Mouse (Mus musculus) midbrain, embryonic 15.5 days (tissue): ENCODE measurements around the gene Snapc4. TPM values are rescaled to one million over a fixed set of nuclear protein-coding genes. Genes with fewer than 3 reads are reported as not detected.
A peak's percentile ranks its signal among the peaks of the same experiment; 100 is the strongest.

Experiments
- ATAC-seq: fragments of 200-750 bp; cut with Nextera tagmentation; replicated peaks from 2 replicates; pipeline ENCODE4 v1.8.0; 2017; ENCODE audit warnings: moderate TSS enrichment
- H3K27ac ChIP-seq: fragments of 300-500 bp; sonication (generic); 2 replicates; pipeline ENCODE4 v1.5.1; 2015; ENCODE audit warnings: mild to moderate bottlenecking, inconsistent platforms
- H3K27me3 ChIP-seq: fragments of 300-500 bp; sonication (generic); replicated peaks from 2 replicates; pipeline ENCODE4 v1.6.1; 2015; ENCODE audit warnings: inconsistent platforms
- H3K36me3 ChIP-seq: fragments of 300-500 bp; sonication (generic); replicated peaks from 2 replicates; pipeline ENCODE4 v1.6.1; 2015; ENCODE audit warnings: inconsistent platforms
- H3K4me1 ChIP-seq: fragments of 300-500 bp; sonication (generic); 2 replicates; pipeline ENCODE4 v1.6.1; 2015; ENCODE audit warnings: inconsistent platforms
- H3K4me2 ChIP-seq: fragments of 300-500 bp; sonication (generic); 2 replicates; pipeline ENCODE4 v1.6.1; 2015; ENCODE audit warnings: inconsistent platforms, mild to moderate bottlenecking, moderate library complexity
- H3K4me3 ChIP-seq: fragments of 300-500 bp; sonication (generic); 2 replicates; pipeline ENCODE4 v1.5.1; 2015; ENCODE audit warnings: mild to moderate bottlenecking, inconsistent platforms
- H3K9ac ChIP-seq: fragments of 300-500 bp; sonication (generic); 2 replicates; pipeline ENCODE4 v1.6.1; 2015; ENCODE audit warnings: mild to moderate bottlenecking, inconsistent platforms
- H3K9me3 ChIP-seq: fragments of 300-500 bp; sonication (generic); 2 replicates; pipeline ENCODE4 v1.6.1; 2016; ENCODE audit warnings: inconsistent platforms
- WGBS: fragments of 180-500 bp; shearing (Covaris S2); methylation state at CpG from one replicate; pipeline ENCODE4 v1.1.7; 2015; ENCODE audit warnings: mixed read lengths; 5-methylcytosine and 5-hydroxymethylcytosine counted together
- polyA plus RNA-seq: library from polyadenylated mRNA; unstranded; fragments of >200 nt; fragmentation: Nextera tagmentation; extraction: Ambion mirVana; gene quantifications from 2 replicates; pipeline ENCODE4 v1.2.1, GENCODE M21; 2015

Snapc4 gene
- polyA plus RNA-seq, 1 experiment from 2014 or later, result 40.0 TPM

DNA sequence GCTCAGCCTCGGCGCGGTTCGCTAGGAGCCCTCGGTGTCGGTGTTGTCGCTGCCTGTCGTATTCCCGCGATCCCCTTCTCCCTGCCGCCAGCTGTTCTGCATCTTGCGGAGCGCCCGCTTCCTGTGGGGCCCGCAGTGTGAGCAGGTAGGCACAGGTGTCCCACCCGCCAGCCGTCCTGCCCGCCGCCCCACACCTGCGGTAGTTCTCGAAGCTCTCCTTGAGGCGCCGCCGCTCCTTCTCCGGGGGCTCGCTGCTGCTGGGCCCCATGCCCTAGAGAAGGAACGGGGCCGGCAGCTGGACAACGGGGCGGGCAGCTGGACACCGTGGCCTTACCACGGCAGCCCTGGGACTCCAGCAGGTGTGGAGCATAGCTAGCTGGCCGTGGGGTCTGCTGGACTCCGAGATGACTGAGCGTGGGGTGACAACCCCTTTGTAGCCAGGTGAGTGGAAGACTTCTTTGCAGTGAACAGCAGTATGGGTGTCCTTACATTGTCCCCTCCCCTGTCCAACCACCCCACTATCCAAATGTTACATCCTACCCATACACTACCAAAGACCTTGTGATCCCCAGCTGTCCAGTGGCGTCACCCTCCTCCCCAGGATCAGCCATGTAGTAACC is 28.1 kb downstream of the Snapc4 start:
- H3K4me2 ChIP-seq, result peak overlapping the region; percentile 91
- peaks cover 5% of the 10 kb centered on the region; the same call in 1 of the 2 replicates for H3K36me3 ChIP-seq
- H3K9ac ChIP-seq, result peak overlapping the region; percentile 99
- H3K9me3 ChIP-seq, result no peaks in the 10 kb centered on the region
- H3K4me3 ChIP-seq, result peak overlapping the region; percentile 91
- peaks cover 28% of the 10 kb centered on the region for H3K4me1 ChIP-seq
- H3K27ac ChIP-seq, result peak overlapping the region; percentile 92
- 2% methylated on average over 36 of the region's 36 CpGs for WGBS
- no peaks in the 10 kb centered on the region for H3K27me3 ChIP-seq
- peak; percentile 46 for ATAC-seq

DNA sequence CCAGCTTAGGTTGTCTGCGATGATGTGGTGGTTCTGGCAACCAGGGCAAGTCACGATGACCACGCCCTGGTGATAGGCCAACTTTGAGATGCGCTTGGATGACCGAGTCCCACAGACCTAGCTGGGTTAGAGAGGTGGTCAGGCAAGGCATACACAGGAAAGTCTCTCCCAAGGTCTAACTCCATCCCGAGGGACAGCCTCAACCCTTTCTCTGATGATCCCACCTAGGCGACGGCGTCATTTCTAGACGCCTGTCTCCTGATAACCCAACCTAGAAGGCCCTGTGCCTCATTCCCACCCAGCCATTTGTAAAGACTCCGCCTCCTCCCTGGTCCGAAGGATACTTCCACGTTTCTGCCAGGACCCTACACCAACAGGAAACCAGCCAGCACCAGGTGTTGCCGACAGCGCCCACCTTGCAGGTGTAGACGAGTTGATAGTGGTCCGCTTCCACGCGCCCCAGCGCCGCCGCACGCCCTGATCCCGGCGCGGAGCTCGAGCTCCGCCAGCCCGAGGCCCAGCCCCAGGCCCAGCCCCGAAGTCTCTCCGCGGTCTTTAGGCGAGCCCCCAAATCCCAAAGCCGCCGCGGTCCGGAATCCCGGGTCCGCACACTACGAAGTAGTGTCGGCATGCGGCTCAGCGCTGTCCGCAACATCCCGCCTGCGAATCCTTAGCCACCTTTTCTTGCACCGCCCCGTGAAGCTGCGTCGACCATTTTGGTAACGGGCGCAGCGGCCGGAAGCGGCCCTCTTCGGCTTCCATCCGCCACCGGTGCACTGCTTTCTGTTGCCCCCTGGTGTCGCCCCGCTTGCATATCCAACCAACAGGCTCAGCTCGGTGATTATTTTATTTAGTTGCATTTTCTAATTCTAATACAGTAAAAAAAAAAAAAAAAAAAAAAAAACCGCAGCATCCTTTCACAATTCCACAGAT is 28.8 kb downstream of the Snapc4 start, which contains the start of gene Dnlz:
Dnlz (minus strand) TSS at position 753 of the 933 bp plus-strand sequence.
- no peaks in the 10 kb centered on the region for H3K9me3 ChIP-seq
- peak within 1 kb of the TSS; percentile 92 for H3K27ac ChIP-seq
- ATAC-seq, result peak; percentile 88
- peak within 1 kb of the TSS; percentile 91 for H3K4me3 ChIP-seq
- peaks cover 11% of the 10 kb centered on the region for H3K36me3 ChIP-seq
- peak within 1 kb of the TSS; percentile 99 for H3K9ac ChIP-seq
- peak within 1 kb of the TSS; percentile 91 for H3K4me2 ChIP-seq
- no peaks in the 10 kb centered on the region for H3K27me3 ChIP-seq
- 3% methylated on average over 62 of the region's 62 CpGs for WGBS
- H3K4me1 ChIP-seq, result peaks cover 28% of the 10 kb centered on the region

DNA sequence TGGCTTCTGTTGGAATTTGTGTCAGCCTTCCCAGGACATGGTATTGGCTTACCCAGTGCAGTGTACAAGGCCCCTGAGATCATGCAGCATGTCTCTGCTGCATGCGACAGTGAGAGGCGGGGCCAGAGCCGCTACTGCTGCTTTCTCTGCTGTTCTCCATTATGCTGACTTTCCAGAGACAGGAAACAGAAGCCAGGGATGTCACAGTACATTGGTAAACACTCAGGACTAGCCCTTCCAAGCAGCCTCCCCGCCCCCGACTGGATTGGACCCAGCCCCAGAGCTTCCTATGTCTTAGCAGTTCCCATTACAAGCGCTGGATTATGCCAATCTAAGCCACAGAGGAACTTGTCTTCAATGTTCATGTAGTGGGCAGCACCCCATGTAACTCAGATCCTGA is 32.2 kb downstream of the Snapc4 start:
- WGBS, result 72% methylated on average over 6 of the region's 6 CpGs
- Histone ChIP-seq H3K4me3 (no peak overlapping the region), H3K27me3 (no peaks in the 10 kb centered on the region), H3K27ac (no peak overlapping the region), H3K9me3 (no peaks in the 10 kb centered on the region), H3K36me3 (peaks cover 29% of the 10 kb centered on the region), H3K9ac (no peak overlapping the region), H3K4me2 (no peak overlapping the region), H3K4me1 (peaks cover 21% of the 10 kb centered on the region)
- no peak for ATAC-seq

- Histone ChIP-seq H3K4me2 (no peak overlapping the region), H3K9me3 (no peaks in the 10 kb centered on the region), H3K4me3 (no peak overlapping the region), H3K27me3 (no peaks in the 10 kb centered on the region), H3K36me3 (peaks cover 58% of the 10 kb centered on the region), H3K27ac (no peak overlapping the region), H3K9ac (no peak overlapping the region), H3K4me1 (no peaks in the 10 kb centered on the region)
- 73% methylated on average over 11 of the region's 11 CpGs for WGBS
- ATAC-seq, result no peak
Observed at GRCm38 (mm10) chr2:26342609-26343490, 37.6 kb downstream of the Snapc4 start.

GRCm38 (mm10) chr2:26342044-26342443 is 38.4 kb downstream of the Snapc4 start:
- Histone ChIP-seq H3K36me3 (peaks cover 56% of the 10 kb centered on the region), H3K4me2 (no peak overlapping the region), H3K9me3 (no peaks in the 10 kb centered on the region), H3K4me1 (no peaks in the 10 kb centered on the region), H3K9ac (no peak overlapping the region), H3K27ac (no peak overlapping the region; the same call in 1 of the 2 replicates), H3K27me3 (no peaks in the 10 kb centered on the region), H3K4me3 (no peak overlapping the region)
- no peak for ATAC-seq
- WGBS, result 86% methylated on average over 10 of the region's 10 CpGs

DNA sequence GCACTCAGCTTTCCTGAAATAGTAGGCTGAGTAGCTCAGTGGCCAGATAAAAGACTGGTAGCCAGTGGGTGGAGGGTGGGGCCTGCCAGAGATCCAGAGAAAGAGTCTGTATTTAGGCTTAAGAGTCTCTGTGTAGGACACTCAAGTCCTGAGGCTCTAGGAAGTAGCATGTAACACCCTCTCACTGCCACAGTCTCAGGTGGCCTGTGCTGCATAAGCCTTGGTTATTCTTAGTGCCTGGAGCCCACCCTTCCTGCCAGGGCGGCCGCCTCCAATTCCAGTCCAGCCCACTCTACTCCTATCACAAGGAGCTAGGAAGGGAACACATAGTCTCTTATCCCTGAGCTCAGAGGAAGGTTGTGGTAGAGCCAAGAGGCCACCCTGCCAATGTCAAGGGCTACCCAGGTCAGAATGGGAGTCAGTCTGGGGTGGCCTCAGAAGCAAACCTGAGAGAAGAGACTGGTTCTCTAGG is 38.9 kb downstream of the Snapc4 start:
- Histone ChIP-seq H3K9me3 (no peaks in the 10 kb centered on the region), H3K27me3 (no peaks in the 10 kb centered on the region), H3K9ac (no peak overlapping the region), H3K4me2 (no peak overlapping the region), H3K27ac (no peak overlapping the region; the same call in 1 of the 2 replicates), H3K4me3 (no peak overlapping the region), H3K36me3 (peaks cover 51% of the 10 kb centered on the region), H3K4me1 (no peaks in the 10 kb centered on the region)
- no peak for ATAC-seq
- 92% methylated on average over 2 of the region's 2 CpGs for WGBS

DNA sequence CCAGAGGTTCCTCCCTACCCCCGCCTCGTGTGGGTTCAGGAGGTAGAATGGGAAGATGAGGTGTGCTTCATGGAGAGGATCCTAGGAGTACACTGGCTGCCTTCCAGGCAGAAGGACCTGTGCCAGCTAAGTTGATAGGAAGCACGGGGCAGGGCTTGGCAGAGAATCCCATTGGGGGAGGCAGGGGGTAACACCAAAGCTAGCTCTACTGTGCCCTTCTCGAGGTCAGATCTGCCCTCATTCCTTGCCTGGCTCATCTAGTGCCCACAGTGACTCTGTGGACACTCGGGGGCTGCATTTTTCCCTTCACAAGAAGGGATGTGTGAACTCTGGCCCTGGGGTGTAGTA is 41.3 kb downstream of the Snapc4 start:
- WGBS, result 90% methylated on average over 5 of the region's 5 CpGs
- Histone ChIP-seq H3K9me3 (no peaks in the 10 kb centered on the region), H3K36me3 (peaks cover 37% of the 10 kb centered on the region), H3K27ac (no peak overlapping the region), H3K27me3 (no peaks in the 10 kb centered on the region), H3K9ac (no peak overlapping the region), H3K4me2 (no peak overlapping the region), H3K4me1 (no peaks in the 10 kb centered on the region), H3K4me3 (no peak overlapping the region)
- no peak for ATAC-seq

- WGBS, result 82% methylated on average over 9 of the region's 13 CpGs
- ATAC-seq, result peak; percentile 30; the same call in 1 of the 2 replicates
Observed at GRCm38 (mm10) chr2:26338302-26339203, 41.9 kb downstream of the Snapc4 start.

DNA sequence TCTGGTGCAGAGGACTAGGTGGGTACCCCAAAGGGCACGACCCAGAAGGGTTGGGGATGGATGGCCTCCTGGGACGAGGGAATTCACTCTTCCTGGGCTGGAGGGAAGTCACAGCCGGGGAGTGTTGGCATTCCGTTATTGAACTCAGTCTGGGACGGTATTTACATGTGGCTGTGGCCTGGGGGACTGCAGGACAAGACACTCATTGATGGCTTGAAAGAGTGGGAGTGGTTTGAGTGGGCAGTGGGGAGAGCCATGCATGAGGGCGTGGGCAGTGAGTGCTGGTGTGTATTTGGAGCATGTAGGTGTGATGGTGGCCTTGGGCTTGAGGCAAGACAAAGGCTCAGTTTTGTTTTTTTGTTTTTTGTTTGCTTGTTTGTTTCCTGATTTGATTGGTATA is 49.8 kb downstream of the Snapc4 start:
- H3K4me3 ChIP-seq, result no peak overlapping the region
- no peaks in the 10 kb centered on the region for H3K9me3 ChIP-seq
- H3K4me1 ChIP-seq, result no peaks in the 10 kb centered on the region
- no peak; the same call in 1 of the 2 replicates for ATAC-seq
- peak overlapping the region; percentile 29; the same call in 1 of the 2 replicates for H3K27ac ChIP-seq
- 78% methylated on average over 6 of the region's 6 CpGs for WGBS
- H3K4me2 ChIP-seq, result no peak overlapping the region
- H3K36me3 ChIP-seq, result peaks cover 32% of the 10 kb centered on the region
- no peaks in the 10 kb centered on the region for H3K27me3 ChIP-seq
- H3K9ac ChIP-seq, result no peak overlapping the region

More at GRCm38 (mm10) chr2:26338302-26339203, 41.9 kb downstream of the Snapc4 start:
- Histone ChIP-seq H3K27ac (no peak overlapping the region), H3K27me3 (no peaks in the 10 kb centered on the region), H3K9ac (no peak overlapping the region), H3K36me3 (peaks cover 37% of the 10 kb centered on the region), H3K4me3 (no peak overlapping the region), H3K4me2 (no peak overlapping the region), H3K4me1 (no peaks in the 10 kb centered on the region), H3K9me3 (no peaks in the 10 kb centered on the region)

DNA sequence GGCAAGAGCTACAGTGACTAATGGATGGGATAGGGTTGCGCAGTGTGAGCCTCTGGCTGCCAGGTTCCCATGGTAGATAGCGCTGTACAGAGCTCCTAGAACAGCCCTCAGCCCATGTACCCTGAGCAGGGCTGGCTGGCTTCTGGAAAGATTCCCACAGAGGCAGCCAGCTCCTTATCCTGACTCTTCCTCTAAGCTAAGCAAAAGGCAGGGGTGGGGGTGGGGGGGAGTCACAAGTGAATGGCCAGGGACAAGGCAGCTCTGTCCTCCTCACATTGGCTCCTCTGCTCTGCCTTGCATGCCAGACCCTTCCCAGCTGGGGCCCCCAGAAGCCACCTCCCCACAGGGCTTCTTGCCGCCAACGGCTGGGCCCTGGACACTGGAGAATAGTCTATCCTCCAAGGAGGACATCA is 50.4 kb downstream of the Snapc4 start:
- H3K9me3 ChIP-seq, result no peaks in the 10 kb centered on the region
- no peak overlapping the region for H3K9ac ChIP-seq
- peak; percentile 55 for ATAC-seq
- no peaks in the 10 kb centered on the region for H3K4me1 ChIP-seq
- no peak overlapping the region for H3K4me3 ChIP-seq
- 76% methylated on average over 4 of the region's 4 CpGs for WGBS
- no peaks in the 10 kb centered on the region for H3K27me3 ChIP-seq
- peak overlapping the region; percentile 52; the same call in 1 of the 2 replicates for H3K27ac ChIP-seq
- no peak overlapping the region for H3K4me2 ChIP-seq
- H3K36me3 ChIP-seq, result peaks cover 34% of the 10 kb centered on the region

- no peaks in the 10 kb centered on the region for H3K27me3 ChIP-seq
- H3K4me1 ChIP-seq, result no peaks in the 10 kb centered on the region
- WGBS, result 55% methylated on average over 8 of the region's 8 CpGs
- no peaks in the 10 kb centered on the region for H3K9me3 ChIP-seq
- no peak for ATAC-seq
- no peak overlapping the region for H3K9ac ChIP-seq
- no peak overlapping the region for H3K27ac ChIP-seq
- peaks cover 39% of the 10 kb centered on the region for H3K36me3 ChIP-seq
- no peak overlapping the region for H3K4me2 ChIP-seq
- no peak overlapping the region for H3K4me3 ChIP-seq
Observed at GRCm38 (mm10) chr2:26329402-26329801, 51.1 kb downstream of the Snapc4 start.
